Mouse (Mus musculus): Measurements from ENCODE around the gene Insr. TPM values are rescaled to one million over a fixed set of nuclear protein-coding genes. Genes with fewer than 3 reads are reported as not detected.
A peak's percentile ranks its signal among the peaks of the same experiment; 100 is the strongest.

The Insr gene
- polyA plus RNA-seq, 1 experiment from 2014 or later: 65.5 TPM

DNA sequence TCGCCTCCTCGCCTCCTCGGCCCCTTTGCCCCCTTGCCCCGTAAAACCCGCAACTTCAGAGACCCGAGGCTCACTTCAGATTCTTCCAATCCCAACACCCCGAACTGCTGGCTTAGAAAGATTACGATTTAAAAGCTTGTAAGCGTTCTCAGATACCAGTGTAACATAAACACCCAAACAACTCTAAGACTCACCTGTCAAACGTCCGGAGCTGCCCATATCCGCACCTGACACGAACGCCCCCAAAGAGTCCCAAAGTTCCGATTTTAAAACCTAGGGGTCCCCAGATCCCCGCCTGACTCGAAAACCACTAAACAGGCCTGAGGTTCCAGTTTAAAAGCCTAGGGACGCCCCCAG lies 282 bp upstream of the Insr start:
- H3K4me2 ChIP-seq (ENCODE audit: low read depth, low read length): peak overlapping the region; percentile 89
- ATAC-seq (replicated peaks; ENCODE audit: extremely low read depth, insufficient read depth, low FRiP score): no peak
- peak overlapping the region; percentile 84 for H3K4me3 ChIP-seq (ENCODE audit: low read length)
- WGBS: under 1% methylated on average over 18 of the region's 18 CpGs
- no peaks in the 10 kb centered on the region for H3K27me3 ChIP-seq (ENCODE audit: control insufficient read depth, insufficient read depth, low read length)
- H3K9ac ChIP-seq (ENCODE audit: low read length): peak overlapping the region; percentile 98
- H3K9me3 ChIP-seq (replicated peaks; ENCODE audit: control insufficient read depth, low read length): no peaks in the 10 kb centered on the region
- H3K4me1 ChIP-seq (ENCODE audit: control insufficient read depth, insufficient read depth, low read length): peaks cover 29% of the 10 kb centered on the region
- peak overlapping the region; percentile 16; the same call in 1 of the 2 replicates for H3K27ac ChIP-seq (ENCODE audit: low read length)
- H3K36me3 ChIP-seq (ENCODE audit: control insufficient read depth, insufficient read depth): no peaks in the 10 kb centered on the region

DNA sequence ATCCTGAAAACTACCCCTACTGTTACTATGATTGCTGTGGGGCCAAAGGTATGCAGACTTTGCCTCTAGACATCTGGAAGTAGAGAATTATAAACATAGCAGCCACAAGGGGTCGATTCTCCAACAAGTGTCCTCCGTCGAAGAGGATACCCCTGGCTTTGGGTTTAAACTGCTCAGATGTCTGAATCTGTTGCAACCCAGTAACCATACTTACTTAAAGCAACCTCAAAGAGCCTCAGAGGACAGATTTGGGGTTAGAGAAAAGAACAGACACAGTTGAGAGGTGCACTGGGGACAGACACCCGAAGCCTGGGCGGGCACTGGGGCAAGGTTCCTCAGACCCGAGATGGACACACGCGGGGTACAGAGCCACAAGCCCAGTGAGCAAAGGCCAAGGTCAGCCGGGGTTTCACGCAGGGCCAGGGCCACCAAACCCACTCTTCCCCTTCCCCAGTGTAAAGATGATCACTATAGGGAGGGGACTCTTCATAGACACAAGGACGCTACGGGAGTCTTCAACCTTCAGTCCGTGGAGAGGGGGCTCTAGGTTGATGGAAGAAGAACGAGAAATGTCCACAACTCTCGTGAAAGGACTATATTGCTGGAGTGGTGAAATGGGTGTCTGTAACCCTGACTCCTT lies 1.1 kb downstream of the Insr start:
- Histone ChIP-seq H3K4me2 (ENCODE audit: low read depth, low read length) (peak overlapping the region; percentile 89), H3K9ac (ENCODE audit: low read length) (peak overlapping the region; percentile 98), H3K36me3 (ENCODE audit: control insufficient read depth, insufficient read depth) (0 out of 2 replicates have a peak, but pooled peaks cover 3% of the 10 kb centered on the region), H3K27ac (ENCODE audit: low read length) (peak overlapping the region; percentile 90), H3K4me3 (ENCODE audit: low read length) (peak overlapping the region; percentile 84), H3K4me1 (ENCODE audit: control insufficient read depth, insufficient read depth, low read length) (peaks cover 29% of the 10 kb centered on the region), H3K9me3 (replicated peaks; ENCODE audit: control insufficient read depth, low read length) (no peaks in the 10 kb centered on the region), H3K27me3 (ENCODE audit: control insufficient read depth, insufficient read depth, low read length) (no peaks in the 10 kb centered on the region)
- ATAC-seq (replicated peaks; ENCODE audit: extremely low read depth, insufficient read depth, low FRiP score): 0 out of 2 replicates have a peak, but pooled peaks have one; percentile 4
- WGBS: 20% methylated on average over 15 of the region's 15 CpGs

DNA sequence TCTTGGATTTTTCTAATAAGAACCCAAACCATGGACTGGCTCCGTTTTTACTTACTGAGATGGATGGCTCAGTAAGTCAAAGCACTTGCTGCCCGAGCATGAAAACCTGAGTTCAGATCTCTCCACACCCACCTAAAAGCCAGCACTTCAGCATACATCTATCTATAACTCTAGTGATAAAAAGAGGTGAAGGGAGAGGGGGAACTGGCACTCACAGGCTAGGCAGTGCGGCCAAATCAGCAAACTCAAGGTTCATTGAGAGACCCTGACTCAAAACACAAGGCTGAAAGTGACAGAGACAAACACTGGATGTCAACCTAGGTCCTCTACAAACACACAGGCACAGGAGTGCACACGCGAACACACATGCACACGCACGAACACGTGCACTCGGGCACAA lies 2.2 kb downstream of the Insr start:
- 0 out of 2 replicates have a peak, but pooled peaks cover 3% of the 10 kb centered on the region for H3K36me3 ChIP-seq (ENCODE audit: control insufficient read depth, insufficient read depth)
- no peaks in the 10 kb centered on the region for H3K27me3 ChIP-seq (ENCODE audit: control insufficient read depth, insufficient read depth, low read length)
- 89% methylated on average over 9 of the region's 9 CpGs for WGBS
- no peak for ATAC-seq (replicated peaks; ENCODE audit: extremely low read depth, insufficient read depth, low FRiP score)
- H3K9me3 ChIP-seq (replicated peaks; ENCODE audit: control insufficient read depth, low read length): no peaks in the 10 kb centered on the region
- H3K4me2 ChIP-seq (ENCODE audit: low read depth, low read length): peak overlapping the region; percentile 89
- H3K27ac ChIP-seq (ENCODE audit: low read length): no peak overlapping the region
- peak overlapping the region; percentile 84 for H3K4me3 ChIP-seq (ENCODE audit: low read length)
- H3K9ac ChIP-seq (ENCODE audit: low read length): peak overlapping the region; percentile 98; the same call in 1 of the 2 replicates
- H3K4me1 ChIP-seq (ENCODE audit: control insufficient read depth, insufficient read depth, low read length): peaks cover 29% of the 10 kb centered on the region

DNA sequence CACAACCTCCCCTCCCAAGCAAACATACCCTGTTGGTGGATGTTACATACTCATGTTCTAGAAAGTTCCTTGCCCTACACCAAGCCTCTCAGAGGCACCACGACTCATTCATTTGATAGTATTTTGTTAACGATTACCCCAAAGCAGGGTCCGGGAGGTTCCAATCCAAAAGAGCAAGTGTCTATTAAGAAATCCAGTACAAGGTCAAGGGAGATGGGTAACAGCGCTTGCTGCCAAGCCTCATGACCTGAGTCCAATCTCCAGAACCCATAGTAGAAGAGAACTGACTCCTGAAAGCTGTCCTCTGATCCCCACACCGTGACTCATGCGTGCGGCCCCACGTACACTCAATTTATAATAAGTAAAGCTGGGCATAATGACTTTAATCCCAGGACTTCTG lies 3.4 kb downstream of the Insr start:
- no peak overlapping the region for H3K4me2 ChIP-seq (ENCODE audit: low read depth, low read length)
- H3K27me3 ChIP-seq (ENCODE audit: control insufficient read depth, insufficient read depth, low read length): no peaks in the 10 kb centered on the region
- no peak overlapping the region for H3K9ac ChIP-seq (ENCODE audit: low read length)
- H3K4me1 ChIP-seq (ENCODE audit: control insufficient read depth, insufficient read depth, low read length): peaks cover 29% of the 10 kb centered on the region
- H3K27ac ChIP-seq (ENCODE audit: low read length): no peak overlapping the region
- ATAC-seq (replicated peaks; ENCODE audit: extremely low read depth, insufficient read depth, low FRiP score): no peak
- WGBS: 95% methylated on average over 8 of the region's 8 CpGs
- no peak overlapping the region for H3K4me3 ChIP-seq (ENCODE audit: low read length)
- 0 out of 2 replicates have a peak, but pooled peaks cover 3% of the 10 kb centered on the region for H3K36me3 ChIP-seq (ENCODE audit: control insufficient read depth, insufficient read depth)
- no peaks in the 10 kb centered on the region for H3K9me3 ChIP-seq (replicated peaks; ENCODE audit: control insufficient read depth, low read length)

DNA sequence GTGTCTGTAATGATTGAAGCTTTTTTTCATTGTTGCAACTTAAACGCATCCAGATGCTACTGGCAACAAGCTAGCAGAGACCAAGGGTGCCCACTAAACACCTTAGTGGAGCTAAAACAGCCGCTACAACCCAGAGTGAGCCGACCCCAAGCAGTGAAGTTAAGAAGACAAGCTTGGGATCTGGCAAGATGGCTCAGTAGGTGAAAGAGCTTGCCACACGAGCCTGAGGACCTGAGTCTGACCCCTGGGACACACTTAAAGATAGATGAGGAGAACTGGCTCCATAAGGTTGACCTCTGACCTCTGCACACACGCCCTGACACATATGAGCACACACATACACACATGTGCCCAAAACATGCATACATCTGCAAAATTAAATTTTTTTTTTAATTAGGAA lies 4.2 kb downstream of the Insr start:
- Histone ChIP-seq H3K27ac (ENCODE audit: low read length) (no peak overlapping the region), H3K36me3 (ENCODE audit: control insufficient read depth, insufficient read depth) (0 out of 2 replicates have a peak, but pooled peaks cover 3% of the 10 kb centered on the region), H3K9me3 (replicated peaks; ENCODE audit: control insufficient read depth, low read length) (no peaks in the 10 kb centered on the region), H3K27me3 (ENCODE audit: control insufficient read depth, insufficient read depth, low read length) (no peaks in the 10 kb centered on the region), H3K4me2 (ENCODE audit: low read depth, low read length) (no peak overlapping the region), H3K4me1 (ENCODE audit: control insufficient read depth, insufficient read depth, low read length) (peaks cover 26% of the 10 kb centered on the region), H3K4me3 (ENCODE audit: low read length) (no peak overlapping the region), H3K9ac (ENCODE audit: low read length) (no peak overlapping the region)
- ATAC-seq (replicated peaks; ENCODE audit: extremely low read depth, insufficient read depth, low FRiP score): no peak
- WGBS: 66% methylated on average over 5 of the region's 5 CpGs

DNA sequence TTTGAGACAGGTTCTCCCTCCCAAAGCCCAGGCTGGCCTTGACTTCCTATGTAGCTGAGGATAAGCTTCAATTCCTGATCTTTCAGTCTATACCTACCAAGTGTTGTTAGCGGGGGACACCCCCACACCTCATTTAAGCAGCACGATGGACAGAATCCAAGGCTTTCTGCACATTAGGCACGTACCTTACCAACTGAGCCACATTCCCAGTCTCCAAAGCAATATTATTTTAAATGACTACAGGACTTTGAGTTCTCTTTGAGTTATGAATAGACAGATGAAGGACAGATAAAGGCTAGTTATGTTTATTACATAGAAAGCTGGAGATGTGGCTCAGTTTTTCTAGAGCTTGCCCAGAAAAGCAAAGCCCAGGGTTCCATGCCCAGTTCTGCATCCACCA lies 5.6 kb downstream of the Insr start:
- no peak for ATAC-seq (replicated peaks; ENCODE audit: extremely low read depth, insufficient read depth, low FRiP score)
- no peaks in the 10 kb centered on the region for H3K27me3 ChIP-seq (ENCODE audit: control insufficient read depth, insufficient read depth, low read length)
- no peak overlapping the region for H3K27ac ChIP-seq (ENCODE audit: low read length)
- H3K9ac ChIP-seq (ENCODE audit: low read length): no peak overlapping the region
- no peak overlapping the region for H3K4me2 ChIP-seq (ENCODE audit: low read depth, low read length)
- WGBS: 92% methylated on average over 3 of the region's 3 CpGs
- H3K4me1 ChIP-seq (ENCODE audit: control insufficient read depth, insufficient read depth, low read length): peaks cover 23% of the 10 kb centered on the region
- 0 out of 2 replicates have a peak, but pooled peaks cover 3% of the 10 kb centered on the region for H3K36me3 ChIP-seq (ENCODE audit: control insufficient read depth, insufficient read depth)
- H3K4me3 ChIP-seq (ENCODE audit: low read length): no peak overlapping the region
- no peaks in the 10 kb centered on the region for H3K9me3 ChIP-seq (replicated peaks; ENCODE audit: control insufficient read depth, low read length)

DNA sequence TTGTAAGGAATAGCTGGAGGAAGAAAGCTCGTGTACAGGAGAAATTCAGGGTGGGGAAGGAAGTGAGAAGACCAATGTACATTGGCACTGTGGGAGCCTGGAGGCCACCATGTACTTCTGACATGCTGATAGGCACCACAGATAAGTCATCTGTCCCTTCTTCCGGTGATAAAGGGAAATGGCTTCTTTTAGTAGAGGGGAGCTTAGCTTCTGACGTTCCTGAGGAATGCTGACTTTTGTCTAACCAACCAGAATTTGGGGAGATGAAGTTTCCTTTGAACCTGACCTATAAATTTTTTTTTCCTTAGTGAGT lies 12.0 kb downstream of the Insr start:
- ATAC-seq (replicated peaks; ENCODE audit: extremely low read depth, insufficient read depth, low FRiP score): no peak
- Histone ChIP-seq H3K36me3 (ENCODE audit: control insufficient read depth, insufficient read depth) (peaks cover 7% of the 10 kb centered on the region), H3K4me2 (ENCODE audit: low read depth, low read length) (no peak overlapping the region), H3K4me3 (ENCODE audit: low read length) (no peak overlapping the region), H3K27ac (ENCODE audit: low read length) (no peak overlapping the region), H3K9me3 (replicated peaks; ENCODE audit: control insufficient read depth, low read length) (no peaks in the 10 kb centered on the region), H3K4me1 (ENCODE audit: control insufficient read depth, insufficient read depth, low read length) (peaks cover 4% of the 10 kb centered on the region), H3K27me3 (ENCODE audit: control insufficient read depth, insufficient read depth, low read length) (no peaks in the 10 kb centered on the region), H3K9ac (ENCODE audit: low read length) (no peak overlapping the region)
- WGBS: 76% methylated on average over 3 of the region's 3 CpGs

DNA sequence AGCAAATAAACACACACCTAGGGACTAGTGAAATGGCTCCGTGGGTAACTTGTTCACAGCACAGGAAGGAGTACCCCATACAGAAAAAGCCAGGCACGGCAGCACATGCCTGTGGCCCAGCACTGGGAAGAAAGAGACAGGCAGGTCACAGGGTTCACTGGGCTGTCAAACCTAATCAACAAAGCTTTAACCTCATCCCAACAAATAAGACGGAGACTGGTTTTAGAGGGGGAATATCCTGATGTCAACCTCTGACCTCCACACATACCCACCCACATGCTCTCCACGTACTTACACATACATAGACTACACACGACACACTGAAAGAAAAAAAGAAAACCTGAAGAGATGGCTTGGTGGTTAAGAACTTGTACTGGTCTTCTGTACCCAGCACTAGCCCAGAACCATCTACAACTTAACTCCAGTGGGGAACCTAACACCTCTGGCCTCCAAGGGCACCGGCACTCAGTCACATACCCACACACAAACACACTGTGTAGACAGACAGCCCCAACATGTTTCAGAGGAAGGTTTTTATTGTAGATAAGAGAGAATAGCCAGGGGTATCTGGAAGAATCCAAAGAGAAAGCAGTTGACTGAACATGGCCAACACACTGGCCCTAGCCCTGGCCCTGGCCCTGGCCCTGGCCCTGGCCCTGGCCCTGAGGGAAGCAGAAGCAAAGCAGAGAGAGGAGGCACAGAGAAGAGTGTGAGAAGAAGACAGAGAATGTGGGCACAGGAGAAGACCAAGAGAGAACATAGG lies 12.6 kb downstream of the Insr start:
- H3K27me3 ChIP-seq (ENCODE audit: control insufficient read depth, insufficient read depth, low read length): no peaks in the 10 kb centered on the region
- ATAC-seq (replicated peaks; ENCODE audit: extremely low read depth, insufficient read depth, low FRiP score): no peak
- no peak overlapping the region for H3K27ac ChIP-seq (ENCODE audit: low read length)
- 78% methylated on average over 6 of the region's 6 CpGs for WGBS
- no peak overlapping the region for H3K9ac ChIP-seq (ENCODE audit: low read length)
- peaks cover 7% of the 10 kb centered on the region for H3K36me3 ChIP-seq (ENCODE audit: control insufficient read depth, insufficient read depth)
- H3K4me1 ChIP-seq (ENCODE audit: control insufficient read depth, insufficient read depth, low read length): peaks cover 7% of the 10 kb centered on the region
- no peak overlapping the region for H3K4me2 ChIP-seq (ENCODE audit: low read depth, low read length)
- H3K4me3 ChIP-seq (ENCODE audit: low read length): no peak overlapping the region
- H3K9me3 ChIP-seq (replicated peaks; ENCODE audit: control insufficient read depth, low read length): no peaks in the 10 kb centered on the region

DNA sequence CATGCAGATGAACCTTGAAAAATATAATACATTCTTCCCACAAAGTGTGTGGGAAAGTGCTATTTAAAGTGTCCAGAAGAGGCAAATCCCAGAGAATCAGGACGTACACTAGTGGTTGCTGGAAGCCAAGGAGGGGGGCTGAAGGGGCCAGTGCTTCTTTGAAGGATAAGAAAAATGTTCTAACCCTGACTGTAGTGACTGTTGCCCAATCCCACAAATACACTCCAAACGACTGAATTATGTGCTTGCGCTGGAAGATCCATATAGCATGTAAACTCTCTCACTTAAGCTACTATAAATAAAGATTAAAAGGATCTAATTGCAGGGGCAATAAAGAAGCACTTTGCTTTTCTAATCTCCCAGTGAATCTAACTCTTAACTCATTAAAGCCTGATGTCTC lies 14.2 kb downstream of the Insr start:
- no peaks in the 10 kb centered on the region for H3K9me3 ChIP-seq (replicated peaks; ENCODE audit: control insufficient read depth, low read length)
- H3K4me1 ChIP-seq (ENCODE audit: control insufficient read depth, insufficient read depth, low read length): peaks cover 9% of the 10 kb centered on the region
- no peaks in the 10 kb centered on the region for H3K27me3 ChIP-seq (ENCODE audit: control insufficient read depth, insufficient read depth, low read length)
- no peak overlapping the region for H3K4me2 ChIP-seq (ENCODE audit: low read depth, low read length)
- H3K9ac ChIP-seq (ENCODE audit: low read length): no peak overlapping the region
- ATAC-seq (replicated peaks; ENCODE audit: extremely low read depth, insufficient read depth, low FRiP score): no peak
- no peak overlapping the region for H3K4me3 ChIP-seq (ENCODE audit: low read length)
- H3K36me3 ChIP-seq (ENCODE audit: control insufficient read depth, insufficient read depth): peaks cover 7% of the 10 kb centered on the region
- 75% methylated on average over 3 of the region's 3 CpGs for WGBS
- no peak overlapping the region for H3K27ac ChIP-seq (ENCODE audit: low read length)

All from heart, embryonic 16.5 days (tissue).